Mouse (Mus musculus): ENCODE measurements at regions not wholly inside any gene's neighbourhood (a gene's known extent, or its start where the extent isn't known, plus 50 kb on each side); places are given as distances from the start of the nearest gene placed in this dataset.

GRCm38 (mm10) chr2:38420498-38420897 is 81.4 kb downstream of the Lhx2 start:
- DNase-seq (ENCODE audit: low read depth, low spot score): no peak

GRCm38 (mm10) chr2:38422406-38422805 is 83.3 kb downstream of the Lhx2 start:
- no peak for DNase-seq (ENCODE audit: low read depth, low spot score)

- no peak for DNase-seq (ENCODE audit: low read depth, low spot score)
These were observed 84.8 kb downstream of the Lhx2 start for GRCm38 (mm10) chr2:38423886-38424277.

- no peak for DNase-seq (ENCODE audit: low read depth, low spot score)
These were observed 85.3 kb downstream of the Lhx2 start for GRCm38 (mm10) chr2:38424278-38424931.

- no peak for DNase-seq (ENCODE audit: low read depth, low spot score)
These were observed 85.9 kb downstream of the Lhx2 start for GRCm38 (mm10) chr2:38424976-38425375.

GRCm38 (mm10) chr2:38429752-38430378 is 81.6 kb upstream of the Nek6 start:
- peak; percentile 77 for DNase-seq (ENCODE audit: low read depth, low spot score)

- DNase-seq (ENCODE audit: low read depth, low spot score): peak; percentile 10
These were observed 79.9 kb upstream of the Nek6 start for GRCm38 (mm10) chr2:38431546-38431945.

GRCm38 (mm10) chr2:38433736-38434135 is 77.7 kb upstream of the Nek6 start:
- DNase-seq (ENCODE audit: low read depth, low spot score): peak; percentile 64

GRCm38 (mm10) chr2:38436701-38437100 is 74.7 kb upstream of the Nek6 start:
- DNase-seq (ENCODE audit: low read depth, low spot score): no peak

GRCm38 (mm10) chr2:38439191-38439590 is 72.3 kb upstream of the Nek6 start:
- DNase-seq (ENCODE audit: low read depth, low spot score): no peak

GRCm38 (mm10) chr2:38439973-38440372 is 71.5 kb upstream of the Nek6 start:
- no peak for DNase-seq (ENCODE audit: low read depth, low spot score)

- DNase-seq (ENCODE audit: low read depth, low spot score): no peak
These were observed 62.4 kb upstream of the Nek6 start for GRCm38 (mm10) chr2:38449092-38449491.

GRCm38 (mm10) chr2:38456571-38456970 is 54.9 kb upstream of the Nek6 start:
- no peak for DNase-seq (ENCODE audit: low read depth, low spot score)

GRCm38 (mm10) chr2:38460367-38460766 is 51.1 kb upstream of the Nek6 start:
- DNase-seq (ENCODE audit: low read depth, low spot score): peak; percentile 43

- DNase-seq (ENCODE audit: low read depth, low spot score): peak; percentile 77
These were observed 50.5 kb upstream of the Nek6 start for GRCm38 (mm10) chr2:38460825-38461540.

Data from 3T3-L1 (cell line).